Mouse (Mus musculus) midbrain, embryonic 11.5 days (tissue): ENCODE data around the gene Ttc23l. TPM values are rescaled to one million over a fixed set of nuclear protein-coding genes. Genes with fewer than 3 reads are reported as not detected.

Source experiments
- ATAC-seq: fragments of 200-750 bp; cut with Nextera tagmentation; 2 replicates; pipeline ENCODE4 v1.8.0; 2017; ENCODE audit warnings: moderate TSS enrichment, moderate library complexity; ENCODE audit not compliant: low FRiP score
- DNase-seq: peaks from one replicate; pipeline ENCODE4 v3.0.0; 2015; ENCODE audit warnings: low spot score; ENCODE audit errors: missing footprints
- H3K27ac ChIP-seq: fragments of 300-500 bp; sonication (generic); 2 replicates; pipeline ENCODE4 v1.5.1; 2014; ENCODE audit warnings: low read depth, low read length
- H3K27me3 ChIP-seq: fragments of 300-500 bp; sonication (generic); 2 replicates; pipeline ENCODE4 v1.6.1; 2014; ENCODE audit warnings: mild to moderate bottlenecking, low read length, moderate library complexity, mixed read lengths; ENCODE audit not compliant: control insufficient read depth, insufficient read depth
- H3K36me3 ChIP-seq: fragments of 300-500 bp; sonication (generic); 2 replicates; pipeline ENCODE4 v1.6.1; 2014; ENCODE audit warnings: mild to moderate bottlenecking, low read length, moderate library complexity, mixed read lengths; ENCODE audit not compliant: control insufficient read depth, insufficient read depth
- H3K4me1 ChIP-seq: fragments of 300-500 bp; sonication (generic); 2 replicates; pipeline ENCODE4 v1.6.1; 2014; ENCODE audit warnings: low read length; ENCODE audit not compliant: control insufficient read depth, insufficient read depth
- H3K4me2 ChIP-seq: fragments of 300-500 bp; sonication (generic); 2 replicates; pipeline ENCODE4 v1.6.1; 2014; ENCODE audit warnings: mild to moderate bottlenecking, moderate library complexity
- H3K4me3 ChIP-seq: fragments of 300-500 bp; sonication (generic); 2 replicates; pipeline ENCODE4 v1.5.1; 2014; ENCODE audit warnings: low read depth, low read length
- H3K9ac ChIP-seq: fragments of 300-500 bp; sonication (generic); 2 replicates; pipeline ENCODE4 v1.6.1; 2014; ENCODE audit warnings: low read length
- H3K9me3 ChIP-seq: fragments of 300-500 bp; sonication (generic); 2 replicates; pipeline ENCODE4 v1.6.1; 2016; ENCODE audit warnings: low read length; ENCODE audit not compliant: control insufficient read depth
- WGBS: fragments of 180-500 bp; shearing (Covaris S2); extraction: QIAGEN DNeasy Blood & Tissue Kit; methylation state at CpG from one replicate; pipeline ENCODE4 v1.1.7; 2014; 5-methylcytosine and 5-hydroxymethylcytosine counted together
- polyA plus RNA-seq: library from polyadenylated mRNA; unstranded; fragments of >200 nt; fragmentation: Nextera tagmentation; extraction: Ambion mirVana; gene quantifications from 2 replicates; pipeline ENCODE4 v1.2.1, GENCODE M21; 2014

Ttc23l gene
- polyA plus RNA-seq, 1 experiment from 2014 or later: not detected

DNA sequence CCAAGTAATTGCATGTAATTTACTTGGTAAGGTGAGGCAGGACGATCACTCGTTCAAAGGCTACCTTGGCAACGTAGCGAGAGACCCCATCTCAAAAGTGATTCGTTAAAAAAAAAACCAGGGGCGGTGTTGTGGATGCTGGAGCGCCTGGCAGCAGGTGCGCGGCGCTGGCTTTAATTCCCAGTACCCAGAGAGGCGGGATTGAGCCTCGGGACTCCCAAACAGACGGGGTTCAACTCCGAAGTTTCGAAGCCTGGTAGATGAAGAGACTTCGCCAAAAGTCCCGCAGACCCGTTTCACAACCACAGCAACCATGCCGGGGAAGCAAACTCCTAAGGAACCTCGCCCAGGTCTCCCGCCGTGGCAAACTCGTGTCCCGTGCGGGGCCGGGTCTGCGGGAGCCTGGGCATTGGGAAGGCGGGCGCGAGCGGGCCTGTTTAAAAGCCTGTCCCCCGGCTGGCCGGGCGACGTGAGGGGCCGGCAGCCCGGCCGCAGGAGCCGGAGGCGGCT lies 88.8 kb downstream of the Ttc23l start:
- Histone ChIP-seq H3K9me3 (no peaks in the 10 kb centered on the region), H3K9ac (peak overlapping the region; percentile 87), H3K36me3 (no peaks in the 10 kb centered on the region), H3K4me2 (peak overlapping the region; percentile 65), H3K27me3 (no peaks in the 10 kb centered on the region), H3K4me3 (peak overlapping the region; percentile 82), H3K4me1 (peaks cover 7% of the 10 kb centered on the region), H3K27ac (peak overlapping the region; percentile 58)
- peak; percentile 19 for ATAC-seq
- WGBS: under 1% methylated on average over 40 of the region's 40 CpGs
- DNase-seq: peak; percentile 95

DNA sequence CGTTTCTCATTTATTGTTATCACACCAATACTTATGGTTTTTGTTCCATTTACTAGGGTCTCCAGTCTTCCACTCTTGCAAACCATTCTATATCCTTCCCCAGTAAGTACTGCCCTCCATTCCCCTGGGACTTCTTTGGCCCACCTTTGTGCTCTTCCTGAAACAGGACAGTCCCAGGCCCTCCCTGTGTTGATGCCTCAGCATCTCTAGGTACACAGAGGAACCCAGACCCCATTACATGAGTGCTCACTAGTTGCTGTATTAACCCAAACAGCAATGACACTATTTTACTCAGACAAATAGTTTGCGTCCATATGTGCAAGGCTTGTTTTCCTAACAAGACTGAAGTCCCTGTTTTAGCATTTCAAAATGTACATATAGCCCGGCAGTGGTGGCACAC lies 89.7 kb downstream of the Ttc23l start:
- 83% methylated on average over 3 of the region's 3 CpGs for WGBS
- Histone ChIP-seq H3K9ac (no peak overlapping the region), H3K4me2 (no peak overlapping the region), H3K4me1 (peaks cover 7% of the 10 kb centered on the region), H3K36me3 (no peaks in the 10 kb centered on the region), H3K27ac (no peak overlapping the region), H3K9me3 (no peaks in the 10 kb centered on the region), H3K27me3 (no peaks in the 10 kb centered on the region), H3K4me3 (no peak overlapping the region)
- ATAC-seq (no peak), DNase-seq (peak; percentile 80)

DNA sequence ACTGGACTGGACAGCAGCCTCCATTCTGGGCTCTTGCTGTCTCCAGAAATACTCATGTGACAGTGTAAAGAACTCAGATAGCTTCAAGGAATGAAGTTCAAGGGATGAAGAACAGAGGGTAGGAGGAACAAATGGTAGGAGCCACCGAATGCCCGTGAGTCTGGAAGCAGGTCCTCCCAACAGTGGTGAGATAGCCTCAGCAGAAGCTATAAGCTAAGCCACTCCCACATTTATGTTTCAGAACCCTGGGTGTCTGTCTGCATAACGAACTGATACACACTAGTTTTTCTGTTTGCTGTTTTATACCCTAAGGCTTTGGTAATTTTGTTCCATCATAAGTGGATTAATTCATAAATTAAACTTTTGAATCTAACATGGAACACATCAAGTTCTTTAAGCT lies 93.8 kb downstream of the Ttc23l start:
- Histone ChIP-seq H3K4me3 (no peak overlapping the region), H3K27ac (no peak overlapping the region), H3K27me3 (no peaks in the 10 kb centered on the region), H3K4me1 (peaks cover 7% of the 10 kb centered on the region), H3K36me3 (peaks cover 3% of the 10 kb centered on the region; the same call in 1 of the 2 replicates), H3K9me3 (no peaks in the 10 kb centered on the region), H3K9ac (no peak overlapping the region), H3K4me2 (no peak overlapping the region)
- WGBS: 87% methylated on average over 3 of the region's 3 CpGs
- ATAC-seq (no peak), DNase-seq (no peak)

GRCm38 (mm10) chr15:10463555-10463954 lies 94.9 kb downstream of the Ttc23l start:
- Histone ChIP-seq H3K4me3 (no peak overlapping the region), H3K9ac (no peak overlapping the region), H3K27ac (no peak overlapping the region), H3K9me3 (no peaks in the 10 kb centered on the region), H3K27me3 (no peaks in the 10 kb centered on the region), H3K36me3 (peaks cover 3% of the 10 kb centered on the region; the same call in 1 of the 2 replicates), H3K4me1 (peaks cover under 1% of the 10 kb centered on the region; the same call in 1 of the 2 replicates), H3K4me2 (no peak overlapping the region)
- DNase-seq (peak; percentile 71), ATAC-seq (no peak)
- WGBS: 90% methylated on average over 5 of the region's 5 CpGs

DNA sequence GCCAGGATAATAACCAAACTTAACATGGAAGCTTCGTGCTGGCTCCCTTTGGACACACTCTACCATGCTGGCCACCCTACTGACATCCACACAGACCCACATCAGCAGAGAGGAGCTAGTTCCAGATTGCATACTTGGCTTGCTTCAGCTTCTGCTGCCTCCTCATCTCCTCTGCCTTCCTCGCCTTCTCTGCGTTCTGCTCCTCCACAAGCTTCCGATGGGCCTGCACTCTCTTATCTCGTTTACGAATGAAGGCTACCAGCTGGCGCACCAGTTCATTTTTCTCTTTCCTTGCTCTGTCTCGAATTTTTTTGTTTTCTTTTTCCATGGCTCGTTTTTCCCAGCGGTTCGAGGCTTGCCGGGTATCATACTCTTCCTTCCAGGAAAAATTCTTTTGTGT lies 97.5 kb downstream of the Ttc23l start:
- no peak overlapping the region for H3K27ac ChIP-seq
- H3K27me3 ChIP-seq: no peaks in the 10 kb centered on the region
- H3K36me3 ChIP-seq: peaks cover 3% of the 10 kb centered on the region
- ATAC-seq (no peak), DNase-seq (no peak)
- no peak overlapping the region for H3K9ac ChIP-seq
- H3K4me2 ChIP-seq: no peak overlapping the region
- H3K4me1 ChIP-seq: no peaks in the 10 kb centered on the region
- H3K9me3 ChIP-seq: no peaks in the 10 kb centered on the region
- no peak overlapping the region for H3K4me3 ChIP-seq
- WGBS: 91% methylated on average over 12 of the region's 12 CpGs

Other genes with a start within 250 kb of the Ttc23l start
- gene Gm21973, start 233.3 kb downstream of the Ttc23l start, polyA plus RNA-seq: not detected in 2 replicates
- not detected in 2 replicates for gene Agxt2, start 200.1 kb downstream of the Ttc23l start, polyA plus RNA-seq
- 20.0 and 21.0 TPM in 2 replicates for gene Dnajc21, start 88.2 kb downstream of the Ttc23l start, polyA plus RNA-seq
- gene Brix1, start 72.7 kb downstream of the Ttc23l start, polyA plus RNA-seq: 134 and 162 TPM in 2 replicates
- gene Rad1, start 72.7 kb downstream of the Ttc23l start, polyA plus RNA-seq: 27.7 and 33.2 TPM in 2 replicates
- gene Rai14, start 156.0 kb upstream of the Ttc23l start, polyA plus RNA-seq: 74.7 and 80.6 TPM in 2 replicates